Mouse (Mus musculus) CH12.LX (cell line): ENCODE data around the gene Rarg.

Experiments
- KAT2A ChIP-seq: IDR thresholded peaks from 2 replicates; pipeline ENCODE4 v1.6.1; 2012; ENCODE audit warnings: low read length, improper control_type of control experiment, inconsistent platforms; ENCODE audit not compliant: insufficient replicate concordance
- MEF2A ChIP-seq: IDR thresholded peaks from 2 replicates; pipeline ENCODE4 v1.6.1; 2014; ENCODE audit warnings: low read depth, mild to moderate bottlenecking, inconsistent platforms, low read length, improper control_type of control experiment, borderline replicate concordance
- MYC ChIP-seq: IDR thresholded peaks from 2 replicates; pipeline ENCODE4 v1.6.1; 2011; ENCODE audit warnings: low read depth, mild to moderate bottlenecking, improper control_type of control experiment, low read length
- NRF1 ChIP-seq: IDR thresholded peaks from 2 replicates; pipeline ENCODE4 v1.6.1; 2014; ENCODE audit warnings: low read depth, mild to moderate bottlenecking, inconsistent platforms, low read length, improper control_type of control experiment, moderate library complexity
- POLR2A ChIP-seq: IDR thresholded peaks from 2 replicates; pipeline ENCODE4 v1.6.1; 2011; ENCODE audit warnings: low read depth, mild to moderate bottlenecking, improper control_type of control experiment, low read length
- POLR2AphosphoS2 ChIP-seq: IDR thresholded peaks from 2 replicates; pipeline ENCODE4 v1.6.1; 2011; ENCODE audit warnings: low read depth, low read length, improper control_type of control experiment
- TBP ChIP-seq: conservative IDR thresholded peaks from 2 replicates; pipeline ENCODE4 v1.6.1; 2011; ENCODE audit warnings: low read depth, low read length, improper control_type of control experiment

DNA sequence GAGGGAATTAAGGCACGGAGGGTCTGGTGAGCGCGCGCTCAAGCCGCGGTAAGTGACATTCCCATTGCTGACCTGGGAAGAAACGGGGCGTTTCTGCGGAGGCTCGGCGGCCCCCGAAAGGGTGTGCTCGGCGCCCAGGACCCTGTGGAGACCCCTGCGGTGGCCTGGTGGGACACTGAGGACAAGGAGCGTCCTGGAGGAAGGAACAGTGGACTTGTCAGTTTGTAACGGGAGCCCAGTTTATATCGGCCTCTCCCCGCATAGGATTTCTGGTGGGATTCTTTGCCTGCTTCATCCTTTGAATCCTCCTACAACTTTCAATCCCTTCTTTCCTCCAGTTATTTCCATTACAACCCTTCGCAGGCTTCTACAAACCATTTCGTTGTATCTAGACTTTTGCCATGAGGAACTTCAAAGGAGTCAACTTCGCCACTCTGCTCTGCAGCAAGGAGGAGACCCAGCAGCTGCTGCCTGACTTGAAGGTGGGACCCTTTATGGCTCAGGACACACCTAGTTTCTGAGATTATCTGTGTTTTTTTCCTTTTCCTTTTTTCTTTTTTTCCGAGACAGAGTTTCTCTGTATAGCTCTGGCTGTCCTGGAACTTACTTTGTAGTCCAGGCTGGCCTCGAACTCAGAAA, 39.2 kb upstream of the Rarg start:
- TF ChIP-seq KAT2A = no peak
- TF ChIP-seq NRF1 = no peak
- TF ChIP-seq MEF2A = no peak
- no peak for TF ChIP-seq POLR2AphosphoS2
- TF ChIP-seq POLR2A = no peak
- no peak for TF ChIP-seq MYC
- TF ChIP-seq TBP = no peak
